Mouse (Mus musculus): Measurements from ENCODE around the gene Edar. TPM values are rescaled to one million over a fixed set of nuclear protein-coding genes. Genes with fewer than 3 reads are reported as not detected.

The Edar gene
- polyA plus RNA-seq, 1 experiment from 2014 or later = 3.5 TPM

DNA sequence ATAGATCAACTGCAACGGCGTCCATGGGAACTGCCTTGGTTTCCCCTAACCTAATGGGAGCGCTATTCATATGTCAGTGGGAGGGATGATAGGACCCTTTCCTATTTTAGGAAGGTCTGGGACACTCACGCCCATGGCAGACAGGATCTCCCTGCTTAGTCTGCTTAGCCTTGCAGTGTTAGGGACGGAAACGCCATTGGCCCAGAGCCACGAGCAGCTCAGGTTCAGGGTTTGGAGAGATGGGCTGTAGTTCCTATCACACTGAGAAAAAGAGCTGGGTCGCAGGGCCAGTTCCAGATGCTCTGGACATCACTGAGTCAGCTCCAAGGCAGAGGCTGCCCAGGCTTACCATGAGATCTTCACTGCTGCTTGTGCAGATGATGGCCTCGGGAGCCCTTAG is 32.5 kb downstream of the Edar start:
- Histone ChIP-seq H3K4me1 (ENCODE audit: control insufficient read depth, insufficient read depth, low read length) (peaks cover 4% of the 10 kb centered on the region; the same call in 1 of the 2 replicates), H3K36me3 (ENCODE audit: control insufficient read depth, insufficient read depth, low read length) (no peaks in the 10 kb centered on the region), H3K27ac (ENCODE audit: low read length) (no peak overlapping the region), H3K27me3 (ENCODE audit: control insufficient read depth, insufficient read depth, low read length) (no peaks in the 10 kb centered on the region), H3K4me2 (replicated peaks; ENCODE audit: low read depth, low read length) (no peak overlapping the region), H3K9ac (replicated peaks; ENCODE audit: low read depth, low read length) (no peak overlapping the region), H3K9me3 (ENCODE audit: control insufficient read depth, low read depth, low read length) (no peaks in the 10 kb centered on the region), H3K4me3 (ENCODE audit: low read depth, low read length) (no peak overlapping the region)
- ATAC-seq (ENCODE audit: insufficient number of reproducible peaks, insufficient read depth, low FRiP score, low read depth) = no peak
- 83% methylated on average over 9 of the region's 9 CpGs for whole genome bisulfite sequencing

DNA sequence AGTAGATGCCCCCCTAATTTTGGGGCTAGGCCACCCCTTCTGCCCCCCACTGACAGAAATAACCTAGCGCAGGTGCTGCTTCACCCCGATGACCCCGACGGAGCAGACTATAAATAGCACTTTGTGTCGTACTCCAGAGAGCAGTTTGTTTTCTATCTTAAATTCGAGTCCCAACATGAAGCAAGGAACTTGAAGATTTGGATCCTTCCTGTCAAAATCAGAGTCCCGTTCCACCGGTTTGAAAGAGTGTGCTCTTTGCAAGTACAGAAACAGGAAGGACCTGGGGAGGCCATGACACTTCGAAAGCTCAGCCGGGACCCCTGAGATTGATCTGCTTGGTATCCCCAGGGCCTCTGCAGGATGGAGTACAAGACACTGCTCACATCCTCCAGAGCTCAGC is 33.8 kb downstream of the Edar start:
- peak overlapping the region; percentile 69; the same call in 1 of the 2 replicates for H3K27ac ChIP-seq (ENCODE audit: low read length)
- WGBS = 53% methylated on average over 10 of the region's 10 CpGs

DNA sequence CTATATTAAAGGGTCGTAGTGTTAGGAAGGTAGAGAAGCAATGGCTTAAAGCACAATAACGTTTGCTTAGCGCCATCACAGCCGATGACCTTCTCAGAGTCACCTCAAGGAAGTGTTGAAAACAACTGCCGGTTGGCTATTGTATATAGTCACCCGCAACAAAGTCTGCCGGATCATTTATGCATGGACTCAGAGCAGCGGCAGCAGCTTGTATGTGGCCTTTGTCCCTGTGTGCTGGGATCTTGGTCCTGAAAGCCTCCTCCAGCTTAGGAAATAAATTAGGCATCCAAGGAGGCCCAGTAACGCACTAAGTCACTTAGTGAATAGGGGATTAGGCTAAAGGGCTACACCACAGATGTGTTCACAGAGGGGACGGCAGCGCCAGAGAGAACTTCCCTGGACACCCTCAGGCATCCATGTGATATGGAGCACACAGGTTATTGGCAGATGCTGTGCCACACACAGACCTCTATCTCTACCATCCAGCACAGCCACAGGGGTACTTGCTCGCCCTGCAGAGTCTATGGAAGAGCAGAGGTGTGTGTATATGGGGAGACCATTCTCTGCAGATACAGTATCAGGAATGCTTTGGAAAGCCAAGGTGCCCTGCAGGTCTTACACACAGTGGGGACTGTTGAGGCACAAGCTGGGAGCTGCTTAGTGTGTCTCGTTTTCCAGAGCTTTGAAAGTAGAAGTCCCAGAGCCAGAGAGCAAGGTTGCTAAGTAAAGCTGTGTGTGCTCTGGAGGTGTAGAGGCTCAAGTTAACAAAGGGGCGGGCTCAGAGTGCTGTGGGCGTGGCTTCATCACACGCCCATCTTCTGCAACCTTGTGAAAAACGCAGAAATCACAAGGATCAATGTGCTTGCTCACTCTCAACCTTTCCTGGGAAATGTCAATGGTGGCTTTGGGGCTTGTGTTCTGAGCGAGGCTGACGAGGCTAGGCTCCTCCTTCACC is 34.7 kb downstream of the Edar start:
- Histone ChIP-seq H3K4me2 (replicated peaks; ENCODE audit: low read depth, low read length) (no peak overlapping the region), H3K27ac (ENCODE audit: low read length) (peak overlapping the region; percentile 49; the same call in 1 of the 2 replicates), H3K9ac (replicated peaks; ENCODE audit: low read depth, low read length) (no peak overlapping the region), H3K4me3 (ENCODE audit: low read depth, low read length) (no peak overlapping the region), H3K27me3 (ENCODE audit: control insufficient read depth, insufficient read depth, low read length) (no peaks in the 10 kb centered on the region), H3K9me3 (ENCODE audit: control insufficient read depth, low read depth, low read length) (no peaks in the 10 kb centered on the region), H3K36me3 (ENCODE audit: control insufficient read depth, insufficient read depth, low read length) (no peaks in the 10 kb centered on the region), H3K4me1 (ENCODE audit: control insufficient read depth, insufficient read depth, low read length) (peaks cover 4% of the 10 kb centered on the region)
- peak; percentile 29; the same call in 1 of the 2 replicates for ATAC-seq (ENCODE audit: insufficient number of reproducible peaks, insufficient read depth, low FRiP score, low read depth)
- WGBS = 48% methylated on average over 19 of the region's 19 CpGs

More for the DNA sequence above, 33.8 kb downstream of the Edar start:
- Histone ChIP-seq H3K9ac (replicated peaks; ENCODE audit: low read depth, low read length) (no peak overlapping the region), H3K4me3 (ENCODE audit: low read depth, low read length) (no peak overlapping the region), H3K36me3 (ENCODE audit: control insufficient read depth, insufficient read depth, low read length) (no peaks in the 10 kb centered on the region), H3K27me3 (ENCODE audit: control insufficient read depth, insufficient read depth, low read length) (no peaks in the 10 kb centered on the region), H3K4me1 (ENCODE audit: control insufficient read depth, insufficient read depth, low read length) (peaks cover 4% of the 10 kb centered on the region), H3K9me3 (ENCODE audit: control insufficient read depth, low read depth, low read length) (no peaks in the 10 kb centered on the region), H3K4me2 (replicated peaks; ENCODE audit: low read depth, low read length) (no peak overlapping the region)
- no peak; the same call in 1 of the 2 replicates for ATAC-seq (ENCODE audit: insufficient number of reproducible peaks, insufficient read depth, low FRiP score, low read depth)

DNA sequence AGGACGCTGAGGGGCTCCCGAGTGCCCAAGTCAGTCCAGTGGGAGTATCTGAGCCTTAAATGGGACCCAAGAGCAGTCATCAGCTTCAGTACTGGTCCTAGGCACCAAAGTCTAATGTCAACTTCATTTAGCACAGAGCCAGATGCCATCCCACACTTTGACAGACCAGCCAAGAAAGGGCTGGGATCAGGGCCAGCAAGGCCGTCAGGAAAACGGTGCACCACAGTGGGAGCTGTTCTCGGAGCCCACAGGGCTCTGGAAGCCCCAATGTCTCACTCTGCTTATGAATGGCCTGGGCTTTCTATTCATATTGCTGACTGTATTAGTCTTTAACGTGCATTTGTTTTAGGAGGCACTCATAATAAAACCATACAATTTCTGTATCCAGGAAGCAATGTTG is 36.2 kb downstream of the Edar start:
- no peak overlapping the region for H3K27ac ChIP-seq (ENCODE audit: low read length)
- no peaks in the 10 kb centered on the region for H3K9me3 ChIP-seq (ENCODE audit: control insufficient read depth, low read depth, low read length)
- H3K36me3 ChIP-seq (ENCODE audit: control insufficient read depth, insufficient read depth, low read length) = no peaks in the 10 kb centered on the region
- no peaks in the 10 kb centered on the region for H3K27me3 ChIP-seq (ENCODE audit: control insufficient read depth, insufficient read depth, low read length)
- no peak overlapping the region for H3K9ac ChIP-seq (replicated peaks; ENCODE audit: low read depth, low read length)
- no peak overlapping the region for H3K4me2 ChIP-seq (replicated peaks; ENCODE audit: low read depth, low read length)
- H3K4me1 ChIP-seq (ENCODE audit: control insufficient read depth, insufficient read depth, low read length) = peaks cover 4% of the 10 kb centered on the region
- 66% methylated on average over 6 of the region's 6 CpGs for WGBS
- no peak overlapping the region for H3K4me3 ChIP-seq (ENCODE audit: low read depth, low read length)
- ATAC-seq (ENCODE audit: insufficient number of reproducible peaks, insufficient read depth, low FRiP score, low read depth) = no peak

DNA sequence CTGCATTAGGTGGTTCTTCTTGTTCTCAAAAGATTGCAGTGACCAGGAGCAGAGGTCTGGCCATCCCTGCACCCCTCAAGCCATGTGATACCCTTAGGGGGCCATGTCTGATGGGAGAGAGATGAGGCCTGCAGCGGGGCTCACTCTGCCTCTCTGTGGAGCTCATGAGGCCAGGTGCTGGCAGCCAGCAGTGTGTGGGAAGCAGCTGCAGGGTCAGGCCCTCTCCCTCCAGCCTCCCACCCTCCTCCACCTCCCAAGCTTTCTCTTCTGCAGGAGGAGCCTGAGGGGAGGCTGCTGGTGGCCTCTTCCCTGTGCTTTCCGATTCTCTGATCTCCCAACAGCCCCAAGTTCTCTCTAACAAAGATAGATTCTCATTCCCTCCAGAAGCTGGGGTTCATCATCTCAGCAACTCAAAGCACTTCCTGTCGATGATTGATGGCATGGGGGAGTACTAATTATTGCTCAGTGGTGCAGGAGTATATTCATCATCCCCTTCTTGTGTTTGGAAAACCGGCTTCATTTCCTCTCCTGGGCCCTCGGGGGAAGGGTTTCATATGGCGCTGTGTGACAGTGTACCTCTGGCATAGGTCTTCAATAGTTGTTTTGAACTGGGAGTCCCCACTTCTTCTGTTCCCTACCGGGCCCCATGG is 38.9 kb downstream of the Edar start:
- Histone ChIP-seq H3K9me3 (ENCODE audit: control insufficient read depth, low read depth, low read length) (no peaks in the 10 kb centered on the region), H3K9ac (replicated peaks; ENCODE audit: low read depth, low read length) (no peak overlapping the region), H3K4me1 (ENCODE audit: control insufficient read depth, insufficient read depth, low read length) (peaks cover 4% of the 10 kb centered on the region), H3K27ac (ENCODE audit: low read length) (no peak overlapping the region), H3K36me3 (ENCODE audit: control insufficient read depth, insufficient read depth, low read length) (no peaks in the 10 kb centered on the region), H3K4me2 (replicated peaks; ENCODE audit: low read depth, low read length) (no peak overlapping the region), H3K4me3 (ENCODE audit: low read depth, low read length) (no peak overlapping the region), H3K27me3 (ENCODE audit: control insufficient read depth, insufficient read depth, low read length) (no peaks in the 10 kb centered on the region)
- ATAC-seq (ENCODE audit: insufficient number of reproducible peaks, insufficient read depth, low FRiP score, low read depth) = 0 out of 2 replicates have a peak, but pooled peaks have one; percentile 47
- 28% methylated on average over 7 of the region's 7 CpGs for WGBS

DNA sequence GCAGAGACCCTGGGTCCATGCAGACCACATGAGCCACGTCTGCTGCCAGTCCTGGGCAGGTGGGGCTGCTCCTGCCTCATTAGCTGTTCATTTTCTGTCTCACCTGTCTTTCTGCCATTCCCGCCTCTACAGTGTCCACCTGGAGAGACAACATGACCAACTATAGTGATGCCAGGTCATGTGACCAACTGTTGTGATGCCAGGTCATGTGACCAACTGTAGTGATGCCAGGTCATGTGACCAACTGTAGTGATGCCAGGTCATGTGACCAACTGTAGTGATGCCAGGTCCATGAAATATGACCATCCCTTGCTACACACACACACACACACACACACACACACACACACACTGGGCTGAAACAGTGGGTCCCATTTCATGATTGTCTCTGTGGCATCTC is 41.9 kb downstream of the Edar start:
- Histone ChIP-seq H3K4me1 (ENCODE audit: control insufficient read depth, insufficient read depth, low read length) (no peaks in the 10 kb centered on the region; the same call in 1 of the 2 replicates), H3K9ac (replicated peaks; ENCODE audit: low read depth, low read length) (no peak overlapping the region), H3K9me3 (ENCODE audit: control insufficient read depth, low read depth, low read length) (no peaks in the 10 kb centered on the region), H3K4me3 (ENCODE audit: low read depth, low read length) (no peak overlapping the region), H3K27me3 (ENCODE audit: control insufficient read depth, insufficient read depth, low read length) (no peaks in the 10 kb centered on the region), H3K4me2 (replicated peaks; ENCODE audit: low read depth, low read length) (no peak overlapping the region), H3K36me3 (ENCODE audit: control insufficient read depth, insufficient read depth, low read length) (no peaks in the 10 kb centered on the region), H3K27ac (ENCODE audit: low read length) (no peak overlapping the region)
- WGBS = 93% methylated on average over 2 of the region's 2 CpGs
- no peak for ATAC-seq (ENCODE audit: insufficient number of reproducible peaks, insufficient read depth, low FRiP score, low read depth)

DNA sequence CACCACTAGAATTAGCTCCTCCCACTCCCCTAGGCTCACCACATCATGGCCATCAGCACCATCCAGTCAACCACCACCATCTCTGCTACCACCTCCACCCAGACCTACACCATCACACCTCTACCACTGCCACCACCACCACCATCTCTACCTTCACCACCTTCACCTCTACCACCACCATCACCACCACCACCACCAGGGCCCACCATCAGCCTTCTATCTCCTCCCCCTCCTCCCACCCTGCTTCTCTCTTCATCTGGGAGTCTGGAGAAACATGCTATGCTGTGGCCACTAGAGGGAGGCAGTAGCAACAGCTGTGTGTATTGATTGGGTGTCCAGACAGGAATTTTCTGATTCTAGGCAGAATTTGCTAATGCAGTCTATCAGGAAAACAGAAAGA is 47.9 kb downstream of the Edar start:
- no peak overlapping the region for H3K4me2 ChIP-seq (replicated peaks; ENCODE audit: low read depth, low read length)
- H3K27me3 ChIP-seq (ENCODE audit: control insufficient read depth, insufficient read depth, low read length) = no peaks in the 10 kb centered on the region
- no peaks in the 10 kb centered on the region for H3K36me3 ChIP-seq (ENCODE audit: control insufficient read depth, insufficient read depth, low read length)
- no peak overlapping the region for H3K4me3 ChIP-seq (ENCODE audit: low read depth, low read length)
- H3K9ac ChIP-seq (replicated peaks; ENCODE audit: low read depth, low read length) = no peak overlapping the region
- ATAC-seq (ENCODE audit: insufficient number of reproducible peaks, insufficient read depth, low FRiP score, low read depth) = no peak
- no peak overlapping the region for H3K27ac ChIP-seq (ENCODE audit: low read length)
- no peaks in the 10 kb centered on the region for H3K9me3 ChIP-seq (ENCODE audit: control insufficient read depth, low read depth, low read length)
- 0 out of 2 replicates have a peak, but pooled peaks cover 2% of the 10 kb centered on the region for H3K4me1 ChIP-seq (ENCODE audit: control insufficient read depth, insufficient read depth, low read length)

DNA sequence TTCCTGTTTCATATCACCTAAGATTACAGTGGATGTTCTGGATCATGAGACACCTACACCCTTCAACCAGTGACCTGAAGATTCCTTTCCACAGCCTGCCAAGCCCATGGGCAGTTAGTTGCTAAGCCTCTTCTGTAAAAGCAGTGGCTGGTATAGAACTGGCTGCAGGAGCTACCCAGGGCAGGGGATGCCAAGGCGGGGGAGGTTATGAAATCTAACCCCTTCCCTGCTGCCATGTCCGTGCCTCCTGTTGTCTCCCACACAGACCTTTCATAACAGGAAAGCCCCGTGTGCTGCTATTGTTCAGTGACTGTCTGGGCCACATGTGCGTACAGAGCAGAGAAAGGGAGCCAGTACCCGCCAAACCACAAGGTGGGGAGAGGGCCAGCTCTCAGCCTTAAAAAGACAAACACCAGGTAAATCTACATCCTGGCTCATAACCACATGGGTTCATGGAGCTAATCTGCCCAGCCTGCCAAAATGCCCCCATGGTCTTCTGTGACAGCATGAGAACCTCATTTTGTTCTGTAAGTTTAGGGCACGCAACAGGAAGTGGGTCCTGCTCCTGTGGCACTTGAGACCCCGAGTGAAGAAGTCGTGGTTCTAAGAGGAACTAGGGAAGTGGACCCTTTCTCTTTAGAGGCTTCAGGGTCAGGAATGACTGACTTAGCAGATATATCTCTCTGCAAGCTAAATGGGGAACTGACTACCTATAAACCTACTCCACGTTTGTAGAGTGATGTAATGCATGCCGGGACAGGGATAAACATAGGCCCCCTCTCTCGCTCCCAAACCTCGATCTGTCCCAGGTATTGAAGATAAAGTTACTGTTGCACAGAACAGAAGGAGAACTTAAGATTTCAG is 50.4 kb downstream of the Edar start:
- Histone ChIP-seq H3K36me3 (ENCODE audit: control insufficient read depth, insufficient read depth, low read length) (no peaks in the 10 kb centered on the region), H3K9me3 (ENCODE audit: control insufficient read depth, low read depth, low read length) (no peaks in the 10 kb centered on the region), H3K27me3 (ENCODE audit: control insufficient read depth, insufficient read depth, low read length) (no peaks in the 10 kb centered on the region), H3K4me1 (ENCODE audit: control insufficient read depth, insufficient read depth, low read length) (0 out of 2 replicates have a peak, but pooled peaks cover 2% of the 10 kb centered on the region), H3K9ac (replicated peaks; ENCODE audit: low read depth, low read length) (no peak overlapping the region), H3K4me3 (ENCODE audit: low read depth, low read length) (no peak overlapping the region), H3K4me2 (replicated peaks; ENCODE audit: low read depth, low read length) (no peak overlapping the region), H3K27ac (ENCODE audit: low read length) (no peak overlapping the region)
- 64% methylated on average over 12 of the region's 12 CpGs for WGBS
- no peak for ATAC-seq (ENCODE audit: insufficient number of reproducible peaks, insufficient read depth, low FRiP score, low read depth)
